Mouse (Mus musculus): Measurements from ENCODE around the gene Ankrd63. TPM values are rescaled to one million over a fixed set of nuclear protein-coding genes. Genes with fewer than 3 reads are reported as not detected.
"Not testable (repeated sequence)": the region's sequence is repeated elsewhere in the genome, so short reads cannot be mapped to it uniquely, and the experiment has no call there.

Gene Ankrd63
- polyA plus RNA-seq, 1 experiment from 2014 or later, result not detected

DNA sequence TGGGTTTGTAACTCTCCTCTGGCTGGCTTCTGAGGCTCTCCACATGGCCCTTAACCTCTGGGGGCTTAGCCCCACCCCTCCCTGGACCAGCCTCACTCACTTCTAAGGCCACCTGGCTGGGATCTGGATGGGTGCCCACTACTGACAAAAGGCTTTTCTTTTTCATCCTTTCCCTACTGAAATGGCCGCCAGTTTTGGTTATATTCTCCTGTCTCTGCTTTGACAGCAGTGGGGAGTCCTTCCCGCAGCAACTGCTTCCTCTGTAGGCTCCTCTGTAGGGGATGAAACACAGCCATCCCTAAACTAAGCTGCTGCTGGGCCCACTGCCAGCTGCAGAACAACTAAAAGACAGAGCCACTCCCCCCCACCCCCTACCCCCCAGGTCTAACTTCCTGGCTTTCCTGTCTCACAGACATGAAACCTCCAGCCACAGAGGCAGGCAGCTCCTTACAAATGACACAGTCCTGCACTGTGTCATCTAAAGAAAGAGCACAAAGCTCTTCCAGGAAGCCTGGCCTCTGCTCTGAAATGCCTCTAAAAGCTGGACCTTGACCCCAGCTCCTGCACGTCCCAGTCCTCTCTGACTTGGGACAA, 47.0 kb downstream of the Ankrd63 start:
- H3K9ac ChIP-seq (ENCODE audit: low read length), result no peak overlapping the region
- ATAC-seq (ENCODE audit: insufficient number of reproducible peaks, low FRiP score, low TSS enrichment, low read depth), result no peak
- H3K9me3 ChIP-seq (ENCODE audit: control insufficient read depth, low read length), result no peaks in the 10 kb centered on the region
- no peaks in the 10 kb centered on the region for H3K27me3 ChIP-seq (ENCODE audit: control insufficient read depth, insufficient read depth, low read length)
- 0 out of 2 replicates have a peak overlapping the region, but pooled peaks have one; percentile 5 for H3K27ac ChIP-seq (replicated peaks; ENCODE audit: low read depth, low read length)
- no peaks in the 10 kb centered on the region for H3K36me3 ChIP-seq (ENCODE audit: control insufficient read depth, insufficient read depth, low read length)
- no peak overlapping the region for H3K4me2 ChIP-seq (ENCODE audit: low read depth, severe bottlenecking)
- WGBS, result 49% methylated on average over 3 of the region's 3 CpGs
- no peak overlapping the region for H3K4me3 ChIP-seq (ENCODE audit: low read depth, low read length)
- DNase-seq (ENCODE audit: low spot score), result no peak
- no peaks in the 10 kb centered on the region for H3K4me1 ChIP-seq (ENCODE audit: control insufficient read depth, insufficient read depth, low read length)

DNA sequence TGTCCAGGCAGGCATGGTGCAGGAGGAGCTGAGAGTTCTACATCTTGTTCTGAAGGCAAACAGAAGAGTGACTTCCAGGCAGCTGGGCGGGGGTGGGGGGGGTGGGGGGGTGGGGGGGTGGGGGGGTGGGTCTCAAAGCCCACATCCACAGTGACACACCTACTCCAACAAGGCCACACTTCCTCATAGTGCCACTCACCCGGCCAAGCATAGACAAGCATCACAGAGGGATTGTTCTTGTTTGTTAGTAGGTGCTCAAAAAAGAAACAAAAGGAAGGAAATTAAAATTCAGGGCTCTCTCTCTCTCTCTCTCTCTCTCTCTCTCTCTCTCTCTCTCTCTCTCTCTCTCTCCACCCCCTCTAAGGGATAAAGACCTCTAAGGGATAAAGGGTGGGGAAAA, 53.1 kb downstream of the Ankrd63 start:
- not testable (repeated sequence) for H3K4me2 ChIP-seq (ENCODE audit: low read depth, severe bottlenecking); H3K4me1 ChIP-seq (ENCODE audit: control insufficient read depth, insufficient read depth, low read length); H3K36me3 ChIP-seq (ENCODE audit: control insufficient read depth, insufficient read depth, low read length); H3K27ac ChIP-seq (replicated peaks; ENCODE audit: low read depth, low read length); H3K9me3 ChIP-seq (ENCODE audit: control insufficient read depth, low read length); DNase-seq (ENCODE audit: low spot score); ATAC-seq (ENCODE audit: insufficient number of reproducible peaks, low FRiP score, low TSS enrichment, low read depth); H3K4me3 ChIP-seq (ENCODE audit: low read depth, low read length); H3K9ac ChIP-seq (ENCODE audit: low read length); H3K27me3 ChIP-seq (ENCODE audit: control insufficient read depth, insufficient read depth, low read length)
- WGBS, result 83% methylated on average over 1 of the region's 2 CpGs

Other genes starting within 250 kb of the Ankrd63 start
- gene Srp14, start 224.3 kb downstream of the Ankrd63 start, polyA plus RNA-seq (2014; fragmentation: Nextera tagmentation; extraction: Ambion mirVana), result 231 TPM in 2 replicates
- 3.8 and 7.5 TPM in 2 replicates for gene Bmf, start 154.3 kb downstream of the Ankrd63 start, polyA plus RNA-seq (2014; fragmentation: Nextera tagmentation; extraction: Ambion mirVana)
- gene Bub1b, start 105.8 kb downstream of the Ankrd63 start, polyA plus RNA-seq (2014; fragmentation: Nextera tagmentation; extraction: Ambion mirVana), result 145 and 155 TPM in 2 replicates
- 0.33 and 0.50 TPM in 2 replicates for gene Pak6, start 40.7 kb downstream of the Ankrd63 start, polyA plus RNA-seq (2014; fragmentation: Nextera tagmentation; extraction: Ambion mirVana)
- gene Plcb2, start 24.5 kb upstream of the Ankrd63 start, polyA plus RNA-seq (2014; fragmentation: Nextera tagmentation; extraction: Ambion mirVana), result 0.48 and 0.57 TPM in 2 replicates
- gene Inafm2, start 41.8 kb upstream of the Ankrd63 start, polyA plus RNA-seq (2014; fragmentation: Nextera tagmentation; extraction: Ambion mirVana), result 26.9 and 28.2 TPM in 2 replicates
- 0.04 and 0.26 TPM in 2 replicates for gene Ccdc9b, start 58.7 kb upstream of the Ankrd63 start, polyA plus RNA-seq (2014; fragmentation: Nextera tagmentation; extraction: Ambion mirVana)
- not detected in 2 replicates for gene Phgr1, start 68.8 kb upstream of the Ankrd63 start, polyA plus RNA-seq (2014; fragmentation: Nextera tagmentation; extraction: Ambion mirVana)
- gene Disp2, start 75.8 kb upstream of the Ankrd63 start, polyA plus RNA-seq (2014; fragmentation: Nextera tagmentation; extraction: Ambion mirVana), result 0.05 TPM in 1 of 2 replicates, not detected in the other
- 179 and 186 TPM in 2 replicates for gene Knstrn, start 110.0 kb upstream of the Ankrd63 start, polyA plus RNA-seq (2014; fragmentation: Nextera tagmentation; extraction: Ambion mirVana)
- 75.1 and 75.4 TPM in 2 replicates for gene Ivd, start 158.0 kb upstream of the Ankrd63 start, polyA plus RNA-seq (2014; fragmentation: Nextera tagmentation; extraction: Ambion mirVana)
- 0.84 and 0.91 TPM in 2 replicates for gene Bahd1, start 196.4 kb upstream of the Ankrd63 start, polyA plus RNA-seq (2014; fragmentation: Nextera tagmentation; extraction: Ambion mirVana)
- 34.9 and 35.5 TPM in 2 replicates for gene Chst14, start 222.5 kb upstream of the Ankrd63 start, polyA plus RNA-seq (2014; fragmentation: Nextera tagmentation; extraction: Ambion mirVana)

Data from limb, embryonic 11.5 days (tissue).